Mouse (Mus musculus): ENCODE results near the gene Atp13a2.

The Atp13a2 gene

DNA sequence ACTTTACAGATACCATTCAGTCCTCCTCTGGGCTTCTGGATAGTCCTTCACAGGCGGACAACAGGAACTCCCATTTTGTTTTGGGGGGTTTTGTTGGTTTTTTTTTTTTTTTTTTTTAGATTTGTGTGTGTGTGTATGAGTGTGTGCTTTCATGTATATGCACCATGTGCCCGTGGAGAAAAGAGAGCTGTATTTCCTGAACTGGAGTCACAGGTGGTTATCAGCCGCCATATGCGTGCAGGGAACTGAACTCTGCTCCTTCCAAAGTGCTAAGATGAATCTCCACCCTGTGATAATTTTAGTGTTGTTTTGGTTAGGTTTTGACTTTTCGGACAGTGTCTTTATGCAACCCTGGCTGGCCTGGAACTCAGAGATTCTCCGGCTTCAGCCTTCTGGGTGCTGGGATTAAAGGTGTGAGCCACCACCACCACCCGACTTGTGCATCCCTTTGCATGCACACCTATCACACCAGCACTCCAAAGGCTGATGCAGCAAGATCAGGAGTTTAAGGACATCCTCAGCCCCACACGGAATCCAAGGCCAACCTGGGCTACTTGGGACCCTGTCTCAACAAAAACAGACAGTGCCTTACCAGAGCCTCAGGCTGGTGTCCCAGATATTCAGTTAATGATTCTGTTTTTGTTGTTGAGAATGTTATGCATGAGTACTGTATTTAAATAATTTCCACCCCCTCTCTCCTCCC, 24.3 kb upstream of the Atp13a2 start:
- no peak for DNase-seq (ENCODE audit: low spot score in 2 of 2)

DNA sequence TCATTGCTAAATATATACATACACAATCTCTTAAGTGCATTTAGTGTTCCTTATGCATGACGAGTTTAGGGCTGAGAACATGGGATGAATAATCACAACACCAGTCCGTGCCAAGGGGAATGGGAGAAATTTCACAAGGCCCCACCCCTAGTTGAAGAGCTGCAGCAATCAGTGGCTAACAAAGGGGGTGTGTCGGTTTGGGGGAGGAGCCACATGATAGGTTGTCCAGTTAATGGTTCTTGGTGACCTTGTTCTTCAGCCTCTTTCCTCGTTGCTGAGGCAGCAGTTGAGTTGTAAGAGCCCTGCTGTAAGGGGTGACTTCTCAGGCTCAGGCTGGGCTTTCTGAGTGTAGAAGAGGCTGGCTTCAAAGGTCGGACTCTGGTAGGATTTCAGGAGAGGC, 23.7 kb upstream of the Atp13a2 start:
- no peak for DNase-seq (ENCODE audit: low spot score in 2 of 2)

DNA sequence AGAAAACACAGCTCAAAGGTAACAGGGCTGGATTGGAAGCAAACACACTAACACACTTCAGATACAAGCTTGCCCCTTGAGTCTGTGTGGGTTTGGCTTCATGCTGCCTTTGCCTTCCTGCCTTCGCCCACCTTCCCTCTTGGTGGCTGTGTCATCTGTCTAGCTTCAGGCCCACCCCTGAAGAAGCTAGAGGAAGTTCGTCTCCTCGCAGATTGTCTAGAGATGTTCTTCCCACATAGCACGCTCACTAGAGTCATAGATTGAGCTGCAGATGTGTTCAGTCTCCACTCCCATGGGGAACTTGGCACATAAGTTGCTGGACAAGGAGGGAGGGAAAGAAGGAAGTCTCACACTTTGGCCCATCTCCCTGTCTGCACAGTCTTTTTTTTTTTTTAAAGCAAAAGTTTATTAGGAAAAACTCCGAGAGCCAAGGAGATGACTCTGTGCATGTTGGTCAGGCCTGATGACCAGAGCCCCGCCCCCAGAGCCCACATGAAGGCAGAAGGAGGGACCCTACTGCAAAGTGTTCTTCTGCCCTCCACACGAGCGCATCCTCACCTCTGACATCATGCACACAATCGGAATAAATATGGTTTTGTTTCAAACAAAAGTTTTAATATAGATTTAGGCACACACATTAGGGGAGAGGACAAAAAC, 22.6 kb upstream of the Atp13a2 start:
- DNase-seq (ENCODE audit: low spot score in 2 of 2): no peak

DNA sequence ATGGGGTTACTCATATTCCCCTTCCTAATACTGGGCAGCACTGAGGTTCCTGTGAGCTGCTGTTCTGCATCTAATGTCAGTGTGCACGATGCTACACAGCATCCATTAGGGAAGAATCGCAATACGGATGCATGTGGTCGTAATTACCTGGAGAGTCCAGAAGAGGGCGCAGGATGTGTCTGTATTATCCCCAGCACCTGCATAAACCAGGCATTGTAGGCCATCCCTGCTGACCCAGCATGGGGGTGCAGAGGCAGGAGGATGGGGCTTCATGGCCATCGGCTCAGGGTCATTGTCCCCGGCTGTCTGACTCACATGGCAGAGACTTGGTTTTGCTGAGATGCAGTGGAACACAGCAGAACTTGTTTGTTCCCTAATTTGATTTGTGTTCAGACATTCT, 22.1 kb upstream of the Atp13a2 start:
- DNase-seq (ENCODE audit: low spot score in 2 of 2): peak; percentile 65 to 77

DNA sequence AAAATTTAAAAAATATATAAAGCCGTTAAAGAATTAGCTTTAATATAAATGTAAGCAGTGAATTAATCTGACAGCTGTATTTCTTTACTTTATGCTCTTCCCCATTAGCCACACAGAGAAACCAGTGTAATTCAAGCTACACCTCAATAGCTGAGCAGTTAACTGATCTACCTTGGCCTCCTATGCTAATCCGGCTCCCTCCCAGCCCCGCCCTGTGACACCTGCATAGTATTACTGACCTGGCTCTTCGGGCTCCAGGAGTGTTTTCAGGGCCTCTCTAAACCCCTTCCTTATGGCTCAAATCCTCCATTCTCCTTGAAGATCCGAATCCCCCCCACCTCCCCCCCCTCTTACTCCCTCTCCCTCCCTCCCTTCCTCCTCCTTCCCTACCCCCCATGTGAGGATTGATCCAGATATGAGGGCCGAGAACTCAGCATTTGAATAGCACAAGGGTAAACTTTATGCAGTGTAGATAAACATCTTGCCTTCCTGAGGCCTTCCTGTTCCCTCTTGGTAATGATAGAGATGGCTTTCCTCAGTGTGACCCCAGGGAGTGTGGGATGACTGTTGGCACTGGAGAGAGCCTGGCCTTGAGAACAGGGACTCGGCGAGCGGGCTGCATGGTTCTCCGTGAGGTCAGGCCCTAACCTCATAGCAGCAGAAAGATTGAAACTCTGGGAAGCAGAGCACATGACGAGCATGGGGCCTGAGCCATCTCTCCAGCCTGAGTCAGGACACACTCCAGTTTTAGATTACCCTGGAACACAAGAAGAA, 19.1 kb upstream of the Atp13a2 start:
- DNase-seq (ENCODE audit: low spot score in 2 of 2): no peak

DNA sequence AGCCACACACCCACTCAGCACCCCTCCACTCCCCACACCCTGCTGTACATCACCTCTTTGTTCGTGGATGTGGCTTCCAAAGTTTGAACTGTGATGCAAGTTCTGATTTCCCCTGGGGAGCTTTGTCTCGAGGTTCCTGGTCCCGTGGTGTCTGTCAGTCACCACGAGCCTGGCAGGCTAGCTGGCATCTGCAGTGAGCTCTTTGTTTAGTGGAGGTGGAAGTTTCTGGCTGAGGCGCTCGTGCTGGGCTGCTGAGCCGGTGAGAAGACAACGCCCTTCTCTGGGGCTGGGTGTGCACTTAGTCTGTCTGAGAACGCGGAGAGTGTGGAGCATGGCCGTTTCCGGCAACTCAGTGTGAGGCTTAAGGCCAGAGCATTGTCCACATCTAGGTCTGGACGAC, 15.0 kb upstream of the Atp13a2 start:
- DNase-seq (ENCODE audit: low spot score in 2 of 2): no peak

DNA sequence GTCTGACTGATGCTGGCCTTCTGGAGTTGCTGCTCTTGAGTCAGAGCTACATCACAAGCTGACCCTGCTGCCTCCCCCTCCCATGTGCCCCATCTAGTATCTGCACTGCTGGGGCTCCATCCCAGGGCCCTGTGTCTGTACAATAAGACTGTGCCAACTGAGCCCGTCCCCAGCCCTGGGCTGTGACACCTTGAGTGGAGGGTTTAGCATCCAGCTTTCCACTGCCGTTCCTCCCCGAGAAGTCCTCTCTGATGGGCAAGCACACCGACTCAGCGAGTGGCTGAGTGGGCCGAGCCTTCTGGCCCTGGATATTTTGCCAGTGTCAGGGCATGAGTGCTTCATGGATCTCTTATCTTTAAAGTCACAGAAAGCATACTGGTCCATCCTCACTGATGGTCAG, 12.3 kb upstream of the Atp13a2 start:
- DNase-seq (ENCODE audit: low spot score in 2 of 2): no peak

DNA sequence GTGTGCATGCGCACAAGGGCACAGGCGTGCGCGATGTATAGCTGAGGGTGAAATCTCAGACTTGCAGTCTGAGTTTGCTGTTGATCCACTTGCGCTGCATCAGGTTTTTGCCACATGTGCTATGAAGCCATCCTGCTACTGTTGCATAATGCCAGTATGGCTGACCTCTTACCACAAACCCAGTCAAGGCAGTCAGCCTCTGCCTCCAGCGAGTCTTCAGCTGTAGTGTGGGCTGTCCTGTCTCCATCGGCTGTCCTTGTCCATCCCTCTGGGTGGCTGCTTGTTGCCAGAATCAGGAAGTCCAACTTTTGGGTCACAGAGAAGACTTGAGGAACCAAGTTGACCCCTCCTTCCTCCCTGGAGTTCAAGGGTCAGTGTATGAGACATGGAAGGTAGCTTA, 11.3 kb upstream of the Atp13a2 start:
- no peak for DNase-seq (ENCODE audit: low spot score in 2 of 2)

DNA sequence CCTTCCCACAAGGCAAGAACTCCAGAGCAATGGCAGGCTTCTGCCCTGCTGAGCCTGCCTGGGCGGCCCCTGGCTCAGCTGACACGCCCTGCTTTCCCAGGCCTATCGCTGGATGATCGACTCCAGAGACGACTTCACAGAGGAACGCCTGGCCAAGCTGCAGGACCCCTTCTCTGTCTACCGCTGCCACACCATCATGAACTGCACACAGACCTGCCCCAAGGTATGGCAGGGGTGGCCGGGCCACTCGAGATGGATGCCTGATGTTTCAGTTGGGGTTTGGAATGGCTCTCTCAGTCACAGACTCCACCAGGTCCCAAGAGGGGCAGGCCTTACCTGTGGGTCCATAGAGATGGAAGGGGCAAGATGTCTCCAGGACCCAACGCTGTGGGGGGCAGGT, 9.4 kb upstream of the Atp13a2 start:
- no peak for DNase-seq (ENCODE audit: low spot score in 2 of 2)

DNA sequence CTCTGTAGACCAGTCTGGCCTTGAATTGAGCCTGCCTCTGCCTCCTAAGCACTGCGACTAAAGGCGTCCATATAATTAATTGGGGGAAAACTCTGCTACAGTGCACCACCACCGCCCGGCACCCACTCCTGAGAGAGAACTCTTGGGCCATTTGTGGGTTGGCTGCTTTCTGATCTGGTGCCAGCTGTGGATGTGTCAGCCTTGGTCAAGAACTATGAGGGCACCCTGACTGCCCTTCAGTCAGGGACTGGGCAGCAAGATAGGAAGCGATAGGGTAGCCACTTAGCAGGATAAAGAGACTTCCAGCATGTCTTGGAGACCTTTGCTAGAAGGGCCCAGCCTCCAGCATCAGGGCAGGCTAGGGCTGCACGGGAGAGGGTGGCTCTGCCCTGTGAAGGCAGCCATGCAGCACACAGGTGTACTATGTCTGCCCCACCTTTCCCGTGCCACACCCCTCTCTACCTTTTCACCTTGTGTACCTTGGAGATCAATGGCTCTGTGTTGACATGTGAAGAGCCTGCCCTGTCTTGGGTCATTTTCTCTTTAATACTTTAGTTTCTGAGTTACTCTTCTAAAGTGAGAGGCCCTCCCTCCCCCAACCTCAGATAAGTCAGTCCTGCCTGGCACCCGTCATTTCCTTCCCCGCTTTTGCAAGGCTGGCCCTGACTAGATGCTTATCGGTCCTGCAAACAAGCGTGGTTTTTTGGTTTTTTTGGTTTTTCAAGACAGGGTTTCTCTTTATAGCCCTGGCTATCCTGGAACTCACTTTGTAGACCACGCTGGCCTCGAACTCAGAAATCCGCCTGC, 8.6 kb upstream of the Atp13a2 start:
- DNase-seq (ENCODE audit: low spot score in 2 of 2): no peak

DNA sequence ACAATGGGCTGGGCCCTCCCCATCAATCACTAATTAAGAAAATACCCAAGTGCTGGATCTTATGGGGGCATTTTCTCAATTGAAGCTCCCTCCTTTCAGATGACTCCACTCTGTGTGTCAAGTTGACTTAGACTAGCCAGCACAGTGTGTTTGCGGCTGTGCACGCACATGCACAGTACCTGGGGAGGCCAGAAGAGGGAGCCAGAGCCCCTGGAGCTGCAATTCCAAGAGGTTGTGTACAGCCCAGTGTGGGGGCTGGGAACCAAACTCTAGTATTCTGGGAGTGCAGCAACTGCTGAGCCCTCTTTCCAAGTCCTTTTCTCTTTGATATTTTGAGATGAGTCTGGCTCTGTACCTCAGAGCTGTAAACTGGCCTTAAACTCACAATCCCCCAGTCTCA, 5.1 kb upstream of the Atp13a2 start:
- no peak for DNase-seq (ENCODE audit: low spot score in 2 of 2)

DNA sequence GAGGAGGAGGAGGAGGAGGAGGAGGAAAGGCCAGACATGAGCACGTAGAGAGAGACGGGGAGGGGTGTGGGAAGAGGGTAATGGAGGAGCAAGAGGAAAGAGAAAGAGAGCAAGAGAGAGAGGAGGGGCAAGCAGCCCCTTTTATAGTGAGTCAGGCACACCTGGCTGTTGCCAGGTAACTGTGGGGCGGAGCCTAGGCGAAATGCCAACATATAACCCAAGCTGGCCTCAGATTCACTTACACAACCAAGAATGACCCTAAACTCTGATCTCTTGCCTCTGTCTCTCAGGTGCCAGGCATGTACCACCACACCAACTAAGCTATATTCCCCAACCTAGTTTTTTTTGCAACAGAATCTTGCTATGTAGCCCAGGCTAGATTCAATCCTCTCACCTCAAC, 3.9 kb upstream of the Atp13a2 start:
- DNase-seq (ENCODE audit: low spot score in 2 of 2): peak in 1 of 2 experiments; percentile 34

DNA sequence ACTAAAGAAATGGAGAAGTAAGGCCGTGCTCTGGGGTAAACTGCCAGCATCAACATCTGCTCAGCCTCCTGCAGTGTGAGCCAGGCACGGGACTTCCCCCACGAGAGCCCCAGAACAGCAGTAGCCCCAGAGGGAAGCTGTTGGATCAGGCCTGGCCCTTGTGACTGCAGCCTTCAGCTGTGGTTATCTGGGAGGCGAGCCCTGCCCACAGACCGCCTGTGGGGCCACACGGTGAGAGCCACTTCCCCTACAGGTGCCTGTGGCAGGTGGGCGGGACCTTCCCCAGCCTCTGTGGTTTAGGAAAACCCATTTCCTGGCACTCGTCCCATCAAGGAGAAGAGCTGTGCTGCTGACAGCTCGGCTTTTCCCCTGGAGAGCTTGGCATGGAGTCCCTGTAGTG, 3.2 kb upstream of the Atp13a2 start:
- peak; percentile 73 to 88 for DNase-seq (ENCODE audit: low spot score in 2 of 2)

DNA sequence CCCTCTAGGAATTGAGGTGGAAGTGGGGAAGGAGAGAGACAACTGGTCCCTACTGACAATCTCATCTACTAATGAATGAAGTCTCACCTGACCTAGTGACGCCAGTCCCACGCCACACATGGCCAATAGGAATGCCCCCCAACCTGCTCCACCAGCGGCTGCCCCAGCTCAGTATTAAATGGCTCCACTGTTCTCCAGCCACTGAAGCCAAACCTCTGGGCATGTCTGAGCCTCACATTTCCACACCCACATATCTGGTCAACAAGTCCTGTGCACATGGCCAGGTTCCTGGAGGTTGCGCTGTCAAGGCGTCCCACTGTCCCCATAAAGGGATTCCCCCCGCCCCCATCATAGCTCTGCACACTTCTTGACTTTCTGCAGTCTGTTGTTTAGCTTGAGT, 2.1 kb upstream of the Atp13a2 start:
- DNase-seq (ENCODE audit: low spot score in 2 of 2): no peak

DNA sequence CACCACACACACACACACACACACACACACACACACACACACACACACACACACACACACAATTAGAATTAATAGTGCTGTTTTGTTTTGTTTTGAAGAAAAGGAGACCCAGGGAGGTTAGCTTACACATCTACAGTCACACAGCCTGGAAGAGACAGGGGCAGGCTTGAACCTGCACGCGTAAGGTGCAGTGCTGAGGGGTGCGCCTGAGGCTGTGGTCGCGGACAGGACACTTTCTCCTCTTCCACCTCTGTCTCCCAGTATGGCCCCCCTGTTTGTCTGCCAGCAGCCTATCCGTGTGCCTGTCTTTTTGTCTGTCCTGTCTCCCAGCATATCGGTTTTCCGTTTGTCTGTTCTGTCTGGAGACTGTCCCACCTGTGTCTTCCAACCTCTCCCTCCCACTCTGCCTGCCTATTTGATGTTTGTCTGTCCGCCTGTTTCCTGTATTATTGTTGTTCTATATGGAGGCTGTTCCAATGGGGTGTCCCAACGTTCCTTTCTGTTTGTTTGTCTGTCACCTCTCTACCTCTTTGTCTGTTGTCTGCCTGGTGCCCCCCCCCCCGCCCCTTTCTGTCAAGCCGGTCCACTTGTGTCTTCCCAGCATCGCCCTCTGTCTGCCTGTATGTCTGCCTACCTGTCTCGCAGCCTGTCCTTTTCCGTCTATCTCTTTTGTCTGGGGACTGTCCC, 506 bp upstream of the Atp13a2 start:
- no peak for DNase-seq (ENCODE audit: low spot score in 2 of 2)

DNA sequence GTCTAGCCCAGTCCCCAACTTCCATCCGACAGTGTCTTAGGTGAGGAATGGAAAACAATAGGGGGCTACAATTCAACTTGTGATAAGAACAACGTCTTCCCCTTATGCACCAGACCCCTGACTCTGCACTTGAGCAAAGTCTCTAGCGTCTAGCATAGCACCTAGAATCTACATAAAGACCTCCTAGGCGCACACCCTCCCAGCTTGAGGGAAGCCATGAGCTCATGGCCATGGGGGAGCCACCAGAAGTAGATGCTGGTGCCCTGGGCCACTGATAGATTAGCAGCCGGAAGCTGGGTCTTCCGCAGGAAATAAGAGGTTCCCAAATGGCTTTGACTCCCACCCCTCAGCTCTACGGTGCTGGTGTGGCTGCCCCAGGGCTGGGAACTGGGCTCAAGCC, 803 bp downstream of the Atp13a2 start:
- peak in 1 of 2 experiments; percentile 23 for DNase-seq (ENCODE audit: low spot score in 2 of 2)

DNA sequence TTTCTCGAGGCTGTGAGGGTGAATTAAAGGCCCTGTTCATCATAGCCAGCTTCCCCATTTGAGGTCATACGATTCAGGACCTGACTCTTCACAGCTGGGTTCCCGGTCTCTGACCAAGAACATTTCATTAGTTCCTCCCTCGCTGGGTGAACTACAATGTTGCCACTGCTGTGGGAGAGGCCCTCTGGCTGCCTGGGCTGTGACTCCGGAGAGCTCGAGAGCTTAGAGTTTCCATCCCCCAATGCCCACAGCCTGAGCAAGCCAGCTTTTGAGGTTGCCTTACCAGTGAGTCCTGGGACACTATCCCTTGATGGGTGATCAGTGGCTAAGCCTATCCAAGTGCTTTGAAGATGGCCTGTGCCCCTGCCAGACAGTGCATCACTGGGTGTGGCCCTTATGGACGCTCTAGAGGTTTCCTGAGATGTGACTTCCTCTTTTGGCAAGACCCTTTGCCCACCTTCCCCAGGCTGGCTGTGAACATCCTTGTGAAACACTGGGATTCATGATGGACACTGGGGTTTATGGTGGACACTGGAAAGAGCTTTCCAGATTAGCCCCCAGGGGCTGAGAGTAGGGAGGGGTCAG, 2.1 kb downstream of the Atp13a2 start:
- DNase-seq (ENCODE audit: low spot score in 2 of 2): peak in 1 of 2 experiments; percentile 74

DNA sequence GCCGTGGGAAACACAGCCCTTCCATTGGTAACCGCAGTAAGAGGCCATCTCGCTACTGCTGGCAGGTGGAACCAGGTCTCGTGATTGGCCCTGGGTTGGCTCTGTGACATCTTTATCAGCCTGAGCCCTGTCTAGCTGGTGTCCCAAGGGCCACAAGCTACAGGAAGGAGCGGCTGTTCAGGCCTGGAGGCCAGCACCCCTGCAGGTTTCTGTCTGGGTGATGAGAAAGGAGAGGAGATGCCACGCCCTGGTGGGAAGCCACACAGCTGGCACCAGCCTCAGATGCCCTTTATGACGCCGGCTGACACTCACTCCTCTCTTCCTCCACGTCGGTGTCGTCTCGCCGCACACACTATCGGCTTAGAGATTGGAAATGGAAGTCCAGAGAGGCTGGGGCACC, 2.8 kb downstream of the Atp13a2 start:
- peak in 1 of 2 experiments; percentile 81 for DNase-seq (ENCODE audit: low spot score in 2 of 2)

DNA sequence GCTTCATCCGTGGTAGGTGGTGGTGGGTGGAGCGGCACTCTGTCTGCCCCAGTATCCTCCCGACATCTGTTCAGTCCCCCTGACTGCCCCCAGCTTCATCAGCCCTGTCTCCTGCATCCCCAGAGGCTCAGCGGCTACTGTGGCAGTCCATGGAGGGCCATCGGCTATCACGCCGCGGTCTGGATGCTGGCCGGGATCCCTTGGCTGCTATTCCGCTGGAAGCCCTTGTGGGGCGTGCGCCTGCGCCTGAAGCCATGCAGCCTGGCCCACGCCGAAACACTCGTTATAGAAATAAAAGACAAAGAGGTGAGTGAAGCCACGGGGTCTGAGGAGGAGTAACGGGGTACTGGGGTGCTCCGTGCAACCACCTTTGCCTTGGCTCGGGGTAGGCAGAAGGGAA, 5.5 kb downstream of the Atp13a2 start:
- no peak for DNase-seq (ENCODE audit: low spot score in 2 of 2)

DNA sequence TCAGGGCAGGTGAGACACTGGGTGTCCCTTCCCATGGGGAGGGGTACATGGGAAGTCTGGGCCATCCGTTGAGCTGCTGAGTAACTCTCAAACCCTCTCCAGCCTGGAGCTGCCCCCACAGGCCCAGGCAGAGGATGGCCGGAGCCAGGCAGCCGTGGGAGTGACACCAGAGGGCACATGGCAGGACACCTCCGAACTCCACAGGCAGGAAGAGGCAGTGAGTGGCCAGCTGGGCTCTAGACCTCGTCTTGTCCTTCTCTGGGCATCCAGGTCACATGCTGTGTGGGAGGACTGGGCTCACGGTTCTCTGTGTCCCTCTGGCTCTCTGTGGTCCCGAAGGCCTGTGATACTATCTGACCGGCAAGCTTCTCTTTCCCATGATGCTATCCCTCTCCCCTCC, 7.2 kb downstream of the Atp13a2 start:
- DNase-seq (ENCODE audit: low spot score in 2 of 2): no peak

DNA sequence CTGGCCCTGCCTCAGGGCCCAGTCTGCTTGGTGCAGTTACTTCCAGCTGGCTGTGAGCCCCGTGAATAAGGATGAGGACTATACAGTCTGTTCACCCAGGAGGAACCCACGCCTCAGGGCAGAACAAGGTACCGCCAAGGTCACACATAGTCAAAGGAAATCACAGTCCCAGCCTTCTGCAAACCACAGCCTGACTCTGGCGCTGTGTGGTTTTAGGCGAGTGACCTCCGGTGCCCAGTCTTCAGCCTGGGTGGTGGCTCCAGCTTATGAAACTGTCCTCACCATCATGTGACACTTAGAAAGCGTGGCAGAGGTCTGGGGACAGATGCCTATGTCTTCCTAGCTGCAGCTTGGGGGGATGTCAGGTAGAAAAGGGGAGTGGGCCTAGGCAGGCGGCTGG, 9.1 kb downstream of the Atp13a2 start:
- peak; percentile 51 to 73 for DNase-seq (ENCODE audit: low spot score in 2 of 2)
